Mouse (Mus musculus): ENCODE results near the gene Lcn11. TPM values are rescaled to one million over a fixed set of nuclear protein-coding genes. Genes with fewer than 3 reads are reported as not detected.
"Not testable (repeated sequence)": the region's sequence is repeated elsewhere in the genome, so short reads cannot be mapped to it uniquely, and the experiment has no call there.

Gene Lcn11
- not detected for total RNA-seq (2021)
- long read RNA-seq, experiment 1 = 0 reads
- long read RNA-seq, experiment 2 = 0 reads

GRCm38 (mm10) chr2:25776717-25777116 is at the start of gene Lcn11:
Lcn11 (plus strand) TSS chr2:25777017.
- intact Hi-C loops (cut with DNase I) = no loop called here
- DNase-seq = no peak

- intact Hi-C loops (cut with DNase I) = no loop called here
- no peak for DNase-seq
These were observed 43.5 kb upstream of the Lcn11 start for GRCm38 (mm10) chr2:25733199-25733930.

- DNase-seq; intact Hi-C loops (cut with DNase I): not testable (repeated sequence)
These were observed 40.1 kb upstream of the Lcn11 start, which contains the start of gene Obp2b for GRCm38 (mm10) chr2:25736709-25737108. Obp2b (plus strand) TSS chr2:25737009.

GRCm38 (mm10) chr2:25741671-25742070 is 35.1 kb upstream of the Lcn11 start:
- no peak for DNase-seq
- intact Hi-C loops (cut with DNase I) = no loop called here

- DNase-seq = no peak
- intact Hi-C loops (cut with DNase I) = no loop called here
These were observed 22.6 kb upstream of the Lcn11 start for GRCm38 (mm10) chr2:25754201-25754600.

- intact Hi-C loops (cut with DNase I) = no loop called here
- DNase-seq = peak in 1 of 2 experiments; percentile 2
These were observed 18.7 kb upstream of the Lcn11 start for GRCm38 (mm10) chr2:25758064-25758625.

- DNase-seq = no peak
- intact Hi-C loops (cut with DNase I) = no loop called here
These were observed 11.5 kb upstream of the Lcn11 start, which contains the start of gene Lcn3 for GRCm38 (mm10) chr2:25765269-25765668. Lcn3 (plus strand) TSS chr2:25765569.

GRCm38 (mm10) chr2:25767764-25768163 is 9.1 kb upstream of the Lcn11 start:
- intact Hi-C loops (cut with DNase I) = no loop called here
- DNase-seq = no peak

GRCm38 (mm10) chr2:25773507-25773906 is 3.3 kb upstream of the Lcn11 start:
- intact Hi-C loops (cut with DNase I) = no loop called here
- DNase-seq = no peak

- intact Hi-C loops (cut with DNase I) = no loop called here
- no peak for DNase-seq
These were observed 2.2 kb upstream of the Lcn11 start for GRCm38 (mm10) chr2:25774640-25775039.

GRCm38 (mm10) chr2:25775991-25776390 is 826 bp upstream of the Lcn11 start:
- no peak for DNase-seq
- intact Hi-C loops (cut with DNase I) = no loop called here

GRCm38 (mm10) chr2:25779076-25779475 is 2.3 kb downstream of the Lcn11 start:
- intact Hi-C loops (cut with DNase I) = no loop called here

GRCm38 (mm10) chr2:25780921-25781320 is 4.1 kb downstream of the Lcn11 start:
- intact Hi-C loops (cut with DNase I) = no loop called here
- DNase-seq = no peak

More at GRCm38 (mm10) chr2:25779076-25779475, 2.3 kb downstream of the Lcn11 start:
- DNase-seq = no peak

- intact Hi-C loops (cut with DNase I) = no loop called here
- DNase-seq = peak in 1 of 2 experiments; percentile 9
These were observed 5.1 kb downstream of the Lcn11 start, which contains the start of gene Gm13539 for GRCm38 (mm10) chr2:25781957-25782356. Gm13539 (plus strand) TSS chr2:25782257.

GRCm38 (mm10) chr2:25785573-25786322 is 8.9 kb downstream of the Lcn11 start:
- peak in 1 of 2 experiments; percentile 7 for DNase-seq
- intact Hi-C loops (cut with DNase I) = no loop called here

GRCm38 (mm10) chr2:25789092-25789491 is 12.3 kb downstream of the Lcn11 start:
- intact Hi-C loops (cut with DNase I) = no loop called here
- no peak for DNase-seq

- intact Hi-C loops (cut with DNase I) = no loop called here
- no peak for DNase-seq
These were observed 20.8 kb downstream of the Lcn11 start for GRCm38 (mm10) chr2:25797635-25798034.

GRCm38 (mm10) chr2:25798065-25798464 is 21.2 kb downstream of the Lcn11 start:
- DNase-seq = no peak
- intact Hi-C loops (cut with DNase I) = no loop called here

- intact Hi-C loops (cut with DNase I) = no loop called here
- no peak for DNase-seq
These were observed 34.9 kb downstream of the Lcn11 start for GRCm38 (mm10) chr2:25811711-25812110.

- intact Hi-C loops (cut with DNase I) = no loop called here
- DNase-seq = no peak
These were observed 36.5 kb downstream of the Lcn11 start for GRCm38 (mm10) chr2:25813364-25813763.

GRCm38 (mm10) chr2:25815748-25816147 is 38.9 kb downstream of the Lcn11 start, which contains the start of gene Glt6d1:
Glt6d1 (minus strand) TSS chr2:25815848.
- DNase-seq; intact Hi-C loops (cut with DNase I): not testable (repeated sequence)
